Mouse (Mus musculus) intestine, postnatal 0 days (tissue): Measurements from ENCODE around the gene Exd1. TPM values are rescaled to one million over a fixed set of nuclear protein-coding genes. Genes with fewer than 3 reads are reported as not detected.
A peak's percentile ranks its signal among the peaks of the same experiment; 100 is the strongest.

Experiments
- ATAC-seq: fragments of 200-750 bp; cut with Nextera tagmentation; 2 replicates; pipeline ENCODE4 v1.8.0; 2017; ENCODE audit warnings: mild to moderate bottlenecking, moderate TSS enrichment, moderate library complexity
- H3K27ac ChIP-seq: fragments of 300-500 bp; sonication (generic); 2 replicates; pipeline ENCODE4 v1.5.1; 2014; ENCODE audit warnings: mild to moderate bottlenecking, low read depth, low read length, moderate library complexity
- H3K27me3 ChIP-seq: fragments of 300-500 bp; sonication (generic); replicated peaks from 2 replicates; pipeline ENCODE4 v1.6.1; 2014; ENCODE audit warnings: low read length, mixed read lengths; ENCODE audit not compliant: control insufficient read depth, insufficient read depth
- H3K36me3 ChIP-seq: fragments of 300-500 bp; sonication (generic); 2 replicates; pipeline ENCODE4 v1.6.1; 2014; ENCODE audit warnings: mild to moderate bottlenecking, moderate library complexity; ENCODE audit not compliant: control insufficient read depth, insufficient read depth
- H3K4me1 ChIP-seq: fragments of 300-500 bp; sonication (generic); replicated peaks from 2 replicates; pipeline ENCODE4 v1.6.1; 2014; ENCODE audit warnings: antibody characterized with exemption, low read length, mixed read lengths; ENCODE audit not compliant: control insufficient read depth, insufficient read depth
- H3K4me2 ChIP-seq: fragments of 300-500 bp; sonication (generic); replicated peaks from 2 replicates; pipeline ENCODE4 v1.6.1; 2014; ENCODE audit warnings: low read depth, mild to moderate bottlenecking, moderate library complexity
- H3K4me3 ChIP-seq: fragments of 300-500 bp; sonication (generic); 2 replicates; pipeline ENCODE4 v1.5.1; 2014; ENCODE audit warnings: low read depth, low read length
- H3K9ac ChIP-seq: fragments of 300-500 bp; sonication (generic); 2 replicates; pipeline ENCODE4 v1.6.1; 2014; ENCODE audit warnings: mild to moderate bottlenecking, low read depth, low read length
- H3K9me3 ChIP-seq: fragments of 300-500 bp; sonication (generic); 2 replicates; pipeline ENCODE4 v1.6.1; 2016; ENCODE audit warnings: mixed run types; ENCODE audit not compliant: control insufficient read depth
- CTCF ChIP-seq: sonication (generic); IDR thresholded peaks from 2 replicates; pipeline ENCODE4 v1.5.1; 2016; ENCODE audit warnings: low read depth, mild to moderate bottlenecking, control low read depth, antibody characterized with exemption, moderate library complexity
- WGBS: fragments of 180-500 bp; shearing (Covaris S2); extraction: QIAGEN DNeasy Blood & Tissue Kit; methylation state at CpG from one replicate; pipeline ENCODE4 v1.1.7; 2014; 5-methylcytosine and 5-hydroxymethylcytosine counted together
- polyA plus RNA-seq: library from polyadenylated mRNA; unstranded; fragments of >200 nt; fragmentation: Nextera tagmentation; extraction: Ambion mirVana; gene quantifications from 2 replicates; pipeline ENCODE4 v1.2.1, GENCODE M21; 2015

Exd1 gene
- polyA plus RNA-seq, 1 experiment from 2014 or later, result 0.38 TPM

DNA sequence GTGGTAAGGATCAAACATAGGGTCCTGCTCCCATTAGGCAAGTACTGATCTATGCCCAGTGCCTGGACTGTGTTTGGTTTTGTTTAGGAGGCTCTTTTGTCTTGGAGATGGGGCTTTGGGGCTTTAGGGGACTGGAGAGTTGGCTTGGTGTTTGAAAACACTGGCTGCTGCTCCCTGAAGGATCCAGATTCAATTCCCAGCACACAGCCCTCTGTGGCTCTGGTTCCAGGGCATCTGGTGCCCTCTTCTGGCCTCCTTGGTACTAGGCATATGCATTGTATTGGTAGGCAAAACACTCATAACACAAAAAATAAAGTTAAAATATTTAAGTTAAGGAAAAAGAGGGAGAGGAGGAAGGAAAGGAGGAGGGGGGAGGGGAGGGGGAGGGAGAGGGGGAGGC, 40.3 kb downstream of the Exd1 start:
- no peaks in the 10 kb centered on the region for H3K9me3 ChIP-seq
- no peak overlapping the region for H3K4me2 ChIP-seq
- no peak overlapping the region for H3K27ac ChIP-seq
- H3K4me1 ChIP-seq, result no peaks in the 10 kb centered on the region
- peak; percentile 67 for TF ChIP-seq CTCF
- H3K4me3 ChIP-seq, result no peak overlapping the region
- no peak overlapping the region for H3K9ac ChIP-seq
- no peak for ATAC-seq
- H3K36me3 ChIP-seq, result no peaks in the 10 kb centered on the region
- H3K27me3 ChIP-seq, result no peaks in the 10 kb centered on the region

DNA sequence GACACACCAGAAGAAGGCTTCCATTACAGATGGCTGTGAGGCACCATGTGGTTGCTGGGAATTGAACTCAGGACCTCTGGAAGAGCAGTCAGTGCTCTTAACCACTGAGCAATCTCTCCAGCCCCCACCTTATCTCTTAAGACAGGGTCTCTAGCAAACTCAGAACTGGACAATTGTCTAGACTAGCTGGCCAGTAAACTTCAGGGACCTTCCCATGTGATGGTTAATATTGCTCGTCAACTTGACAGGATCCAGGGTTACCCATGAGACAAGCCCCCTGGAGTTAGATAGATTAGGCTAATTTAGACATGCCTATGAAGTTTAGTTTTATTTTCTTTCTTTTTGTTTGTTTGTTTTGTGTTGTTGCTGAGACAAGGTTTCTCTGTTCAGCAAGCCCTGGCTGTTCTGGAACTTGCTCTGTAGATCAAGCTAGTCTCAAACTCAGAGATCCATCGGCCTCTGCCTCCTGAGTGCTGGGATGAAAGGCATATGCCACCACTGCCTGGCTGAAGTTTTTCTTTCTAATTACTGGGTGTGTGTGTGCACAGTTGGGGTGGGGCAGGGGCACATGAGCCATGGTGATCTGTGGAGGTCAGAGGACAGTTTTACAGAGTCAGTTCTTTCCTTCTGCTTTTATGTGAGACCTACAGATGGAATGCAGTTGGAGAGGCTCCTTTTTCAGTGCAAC, 46.3 kb downstream of the Exd1 start:
- H3K4me1 ChIP-seq, result no peaks in the 10 kb centered on the region
- TF ChIP-seq CTCF, result no peak
- WGBS, result 48% methylated on average over 2 of the region's 2 CpGs
- no peaks in the 10 kb centered on the region for H3K27me3 ChIP-seq
- ATAC-seq, result peak; percentile 74
- no peak overlapping the region for H3K9ac ChIP-seq
- no peaks in the 10 kb centered on the region for H3K9me3 ChIP-seq
- H3K4me2 ChIP-seq, result no peak overlapping the region
- no peaks in the 10 kb centered on the region for H3K36me3 ChIP-seq
- no peak overlapping the region for H3K4me3 ChIP-seq
- H3K27ac ChIP-seq, result peak overlapping the region; percentile 54; the same call in 1 of the 2 replicates

DNA sequence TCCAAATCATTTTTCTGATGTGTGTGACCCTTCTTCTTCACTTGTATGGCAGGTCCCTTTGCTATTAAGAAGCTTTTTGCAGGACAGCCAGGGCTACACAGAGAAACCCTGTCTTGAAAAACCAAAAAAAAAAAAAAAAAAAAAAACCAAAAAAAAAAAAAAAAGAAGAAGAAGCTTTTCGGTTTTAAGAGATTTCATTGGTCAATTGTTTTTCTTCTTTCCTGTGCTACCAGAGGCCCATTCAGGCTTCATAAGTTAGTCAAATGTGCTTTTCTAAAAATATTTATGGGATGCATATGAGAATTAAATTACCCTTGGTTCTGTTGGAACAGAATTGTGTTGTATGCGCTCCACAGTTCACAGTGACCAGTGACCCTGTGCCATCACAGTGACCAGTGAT, 48.6 kb downstream of the Exd1 start:
- ATAC-seq, result no peak
- H3K4me2 ChIP-seq, result no peak overlapping the region
- no peaks in the 10 kb centered on the region for H3K36me3 ChIP-seq
- no peak overlapping the region for H3K4me3 ChIP-seq
- H3K27ac ChIP-seq, result no peak overlapping the region
- no peaks in the 10 kb centered on the region for H3K27me3 ChIP-seq
- H3K4me1 ChIP-seq, result no peaks in the 10 kb centered on the region
- H3K9me3 ChIP-seq, result no peaks in the 10 kb centered on the region
- no peak overlapping the region for H3K9ac ChIP-seq
- no peak for TF ChIP-seq CTCF
- 93% methylated on average over 2 of the region's 2 CpGs for WGBS

DNA sequence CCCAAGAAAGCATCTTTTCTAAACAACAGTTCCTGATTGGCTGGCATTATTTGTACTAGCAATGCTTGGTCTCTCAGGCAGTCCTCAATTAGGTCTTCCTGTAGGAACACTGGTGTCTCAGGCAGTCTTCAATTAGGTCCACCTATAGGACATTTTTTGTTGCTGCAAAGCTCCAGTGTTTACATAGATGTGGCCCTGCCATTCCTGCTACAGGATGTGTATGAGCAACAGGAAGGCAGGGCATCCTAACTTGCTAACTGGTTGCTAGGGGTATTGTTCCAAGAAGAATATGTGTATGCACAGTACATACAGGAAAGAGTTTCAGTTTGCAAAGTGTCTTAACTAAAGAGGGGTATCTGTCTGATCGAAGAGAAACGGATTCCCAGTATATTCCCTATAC, 51.3 kb downstream of the Exd1 start:
- no peak overlapping the region for H3K4me2 ChIP-seq
- 92% methylated on average over 2 of the region's 2 CpGs for WGBS
- no peak for TF ChIP-seq CTCF
- H3K4me1 ChIP-seq, result no peaks in the 10 kb centered on the region
- H3K36me3 ChIP-seq, result no peaks in the 10 kb centered on the region
- no peak overlapping the region for H3K9ac ChIP-seq
- ATAC-seq, result no peak
- H3K4me3 ChIP-seq, result no peak overlapping the region
- H3K9me3 ChIP-seq, result no peaks in the 10 kb centered on the region
- H3K27ac ChIP-seq, result no peak overlapping the region
- no peaks in the 10 kb centered on the region for H3K27me3 ChIP-seq

DNA sequence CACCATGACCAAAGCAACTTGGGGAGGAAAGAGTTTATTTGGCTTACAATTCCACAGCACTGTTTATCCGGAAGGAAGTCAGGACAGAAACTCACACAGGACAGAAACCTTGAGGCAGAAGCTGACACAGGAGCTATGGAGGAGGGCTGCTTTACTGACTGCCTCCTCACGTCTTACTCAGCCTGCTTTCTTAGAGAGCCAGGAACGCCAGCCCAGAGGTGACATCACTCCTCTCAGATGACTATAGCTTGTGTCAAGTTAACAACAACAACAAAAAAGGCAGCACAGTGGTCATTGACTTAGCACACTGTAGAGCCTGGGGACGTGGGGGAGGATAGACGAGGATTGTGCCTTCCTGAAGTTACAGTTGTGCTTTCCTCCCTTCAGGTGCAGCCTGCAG, 55.5 kb downstream of the Exd1 start:
- no peak for TF ChIP-seq CTCF
- Histone ChIP-seq H3K9ac (no peak overlapping the region), H3K36me3 (no peaks in the 10 kb centered on the region), H3K27ac (no peak overlapping the region), H3K4me1 (no peaks in the 10 kb centered on the region), H3K4me3 (no peak overlapping the region), H3K9me3 (no peaks in the 10 kb centered on the region), H3K4me2 (no peak overlapping the region), H3K27me3 (no peaks in the 10 kb centered on the region)
- ATAC-seq, result no peak
- 56% methylated on average over 5 of the region's 5 CpGs for WGBS

DNA sequence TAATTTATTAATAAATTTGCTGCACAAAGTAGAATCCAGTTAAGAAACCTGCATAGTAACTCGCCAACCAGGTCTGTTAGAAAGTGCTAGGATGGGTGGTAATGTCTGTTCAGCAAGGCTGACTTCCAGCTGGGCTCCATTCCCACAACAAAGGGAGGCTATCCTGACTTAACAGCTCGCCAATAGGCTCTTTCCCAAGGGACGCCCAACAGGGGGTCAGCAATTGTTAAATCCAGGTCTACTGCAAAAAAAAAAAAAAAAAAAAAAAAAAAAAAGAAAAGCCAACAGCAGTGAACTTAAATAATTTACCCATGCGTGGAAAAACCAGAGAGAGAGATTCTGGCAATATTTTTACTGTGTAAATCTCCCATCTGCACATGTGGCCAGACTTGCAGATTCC, 60.9 kb downstream of the Exd1 start:
- Histone ChIP-seq H3K9me3 (no peaks in the 10 kb centered on the region), H3K36me3 (no peaks in the 10 kb centered on the region), H3K4me1 (no peaks in the 10 kb centered on the region), H3K4me3 (no peak overlapping the region), H3K27me3 (no peaks in the 10 kb centered on the region), H3K9ac (no peak overlapping the region), H3K27ac (no peak overlapping the region), H3K4me2 (no peak overlapping the region)
- ATAC-seq, result no peak
- no peak for TF ChIP-seq CTCF
- WGBS, result 49% methylated on average over 4 of the region's 4 CpGs
